Comparison of ENCODE assay signal across 24 mouse cellular contexts in genomic region chr11:107799331-107799730, GRCm38 (mm10). TPM values are rescaled to one million over a fixed set of nuclear protein-coding genes. Genes with fewer than 3 reads are reported as not detected.
DNase-seq lines count a peak whose midpoint lies in the region; ATAC-seq and TF ChIP-seq lines count a peak whose summit lies in the region.
"Had no signal": no experiment of that assay in that cellular context is flagged by ENCODE, and none has a peak within 500 bp of the region (broad histone marks: within the 10 kb centered on the region; RNA-seq: fewer than 3 reads in every experiment).

No protein-coding gene starts in this region.

- H3K9me3 ChIP-seq in midbrain, embryonic 16.5 days (replicated peaks; ENCODE audit: control insufficient read depth, low read length, poor library complexity, severe bottlenecking) = no peaks in the 10 kb centered on the region
- no peaks in the 10 kb centered on the region for H3K9me3 ChIP-seq in midbrain, postnatal 0 days (ENCODE audit: low read length)
- H3K9me3 ChIP-seq: embryonic facial prominence, embryonic 15.5 days; heart, embryonic 10.5 days had no signal

- TF ChIP-seq CTCF in midbrain, postnatal 0 days (IDR thresholded peaks at IDR 0.05) = no peak

- no peaks in the 10 kb centered on the region for H3K36me3 ChIP-seq in midbrain, embryonic 16.5 days (ENCODE audit: control insufficient read depth, insufficient read depth, low read length)
- H3K36me3 ChIP-seq in midbrain, postnatal 0 days (ENCODE audit: insufficient read depth, low read length) = no peaks in the 10 kb centered on the region
- H3K36me3 ChIP-seq: embryonic facial prominence, embryonic 15.5 days; heart, embryonic 10.5 days had no signal

- no peak overlapping the region for H3K4me2 ChIP-seq in midbrain, embryonic 16.5 days (ENCODE audit: low read length)
- no peak overlapping the region for H3K4me2 ChIP-seq in midbrain, postnatal 0 days (ENCODE audit: low read depth, low read length, poor library complexity, severe bottlenecking)
- H3K4me2 ChIP-seq: embryonic facial prominence, embryonic 15.5 days; hindbrain, embryonic 14.5 days had no signal

- H3K9ac ChIP-seq in midbrain, embryonic 16.5 days (ENCODE audit: low read depth, low read length) = 0 out of 2 replicates have a peak overlapping the region, but pooled peaks have one; percentile 11
- H3K9ac ChIP-seq in midbrain, postnatal 0 days (replicated peaks; ENCODE audit: low read length, poor library complexity, severe bottlenecking) = no peak overlapping the region
- H3K9ac ChIP-seq: embryonic facial prominence, embryonic 15.5 days; hindbrain, embryonic 14.5 days had no signal

- no peak for DNase-seq in frontal cortex, postnatal 25 days (ENCODE audit: low spot score in 2 of 2)
- DNase-seq in midbrain, postnatal 0 days (ENCODE audit: low spot score) = no peak
- DNase-seq in brain, adult 2 months (ENCODE audit: low read depth, low spot score) = peak; percentile 23
- DNase-seq in thymus, postnatal 36 days = peak; percentile 32 to 52
- no peak for DNase-seq in urinary bladder, postnatal 10 days (ENCODE audit: low spot score)
- DNase-seq: adrenal gland, adult 2 months; adrenal gland, postnatal 25 days; cerebellum, adult 2 months; cerebellum, postnatal 14 days; embryo, embryonic 11 days; gastrocnemius, postnatal 10 days; heart, adult 18-20 months; heart, postnatal 14 days had no signal

- peaks cover 23% of the 10 kb centered on the region for H3K4me1 ChIP-seq in midbrain, embryonic 16.5 days (ENCODE audit: control insufficient read depth, insufficient read depth, low read length)
- peaks cover 10% of the 10 kb centered on the region; the same call in 1 of the 2 replicates for H3K4me1 ChIP-seq in midbrain, postnatal 0 days (ENCODE audit: insufficient read depth, low read length)

- WGBS in midbrain, embryonic 16.5 days = 21% methylated on average over 9 of the region's 9 CpGs
- 21% methylated on average over 9 of the region's 9 CpGs for WGBS in midbrain, postnatal 0 days

- no peaks in the 10 kb centered on the region for H3K27me3 ChIP-seq in midbrain, embryonic 16.5 days (ENCODE audit: control insufficient read depth, insufficient read depth, low read depth, low read length)
- no peaks in the 10 kb centered on the region for H3K27me3 ChIP-seq in midbrain, postnatal 0 days (ENCODE audit: insufficient read depth, low read length)

- no peak overlapping the region for H3K27ac ChIP-seq in midbrain, embryonic 16.5 days (ENCODE audit: low read length)
- no peak overlapping the region for H3K27ac ChIP-seq in midbrain, postnatal 0 days (ENCODE audit: low read depth, low read length)
- H3K27ac ChIP-seq: embryonic facial prominence, embryonic 15.5 days; heart, embryonic 10.5 days; hindbrain, embryonic 14.5 days had no signal

- H3K4me3 ChIP-seq in midbrain, embryonic 16.5 days (ENCODE audit: low read depth, low read length) = no peak overlapping the region
- H3K4me3 ChIP-seq in midbrain, postnatal 0 days (ENCODE audit: low read depth, low read length) = no peak overlapping the region
- H3K4me3 ChIP-seq: embryonic facial prominence, embryonic 15.5 days; erythroblast, embryonic 14.5 days; heart, embryonic 10.5 days had no signal

- ATAC-seq in frontal cortex, adult (ENCODE audit: low TSS enrichment) = 0 out of 2 replicates have a peak, but pooled peaks have one; percentile 21
- ATAC-seq in midbrain, embryonic 16.5 days = no peak
- ATAC-seq in midbrain, postnatal 0 days (ENCODE audit: low FRiP score) = no peak
- ATAC-seq: activated CD4-positive, CD25-positive, alpha-beta regulatory T cell, adult 4 months; Patski had no signal

RNA-seq across cellular contexts. Expression of gene Cacng4, which starts 5.0 kb away (rescaled TPM):
- 52.0 and 52.1 TPM in 2 replicates for polyA plus RNA-seq in midbrain, embryonic 16.5 days (2015; fragmentation: Nextera tagmentation; extraction: Ambion mirVana)
- 112 TPM in 2 replicates for total RNA-seq in midbrain, postnatal 0 days (2014; rRNA removed)
- polyA plus RNA-seq in midbrain, postnatal 0 days (2015; fragmentation: Nextera tagmentation; extraction: Ambion mirVana) = 58.4 and 61.7 TPM in 2 replicates
- total RNA-seq: CH12.LX; common myeloid progenitor, adult 5-6 weeks; hematopoietic stem cell, adult 5-6 weeks had no signal
- polyA plus RNA-seq: activated CD4-positive, CD25-positive, alpha-beta regulatory T cell, adult 4 months; erythroblast, embryonic 14.5 days had no signal

Comparison
In these comparisons a context has a peak if more than half of its experiments do, and no peak if none do; other contexts are left out.
1. DNase-seq: peak in brain, adult 2 months (single experiment) and thymus, postnatal 36 days (2 of 2); none in frontal cortex, postnatal 25 days (0 of 2), midbrain, postnatal 0 days (single experiment) and urinary bladder, postnatal 10 days (single experiment).